Mouse (Mus musculus): ENCODE results near the gene Psors1c2. TPM values are rescaled to one million over a fixed set of nuclear protein-coding genes. Genes with fewer than 3 reads are reported as not detected.
"Not testable (repeated sequence)": the region's sequence is repeated elsewhere in the genome, so short reads cannot be mapped to it uniquely, and the experiment has no call there.

Gene Psors1c2
- polyA plus RNA-seq, 1 experiment from 2014 or later = 0.60 TPM

- no peak for ATAC-seq
- H3K4me2 ChIP-seq (ENCODE audit: low read length) = no peak overlapping the region
- WGBS = 26% methylated on average over 5 of the region's 5 CpGs
Observed at GRCm38 (mm10) chr17:35503849-35504248, 29.2 kb upstream of the Psors1c2 start.

GRCm38 (mm10) chr17:35504628-35505481 lies 28.1 kb upstream of the Psors1c2 start:
- 10% methylated on average over 8 of the region's 8 CpGs for WGBS
- Histone ChIP-seq H3K9me3 (replicated peaks; ENCODE audit: control insufficient read depth, low read length, poor library complexity, severe bottlenecking) (no peaks in the 10 kb centered on the region), H3K9ac (ENCODE audit: low read depth, low read length) (no peak overlapping the region), H3K4me3 (ENCODE audit: low read depth, low read length) (no peak overlapping the region), H3K27me3 (ENCODE audit: control insufficient read depth, insufficient read depth, low read depth, low read length) (peaks cover 25% of the 10 kb centered on the region), H3K4me1 (ENCODE audit: control insufficient read depth, insufficient read depth, low read length) (no peaks in the 10 kb centered on the region), H3K36me3 (ENCODE audit: control insufficient read depth, insufficient read depth, low read length) (no peaks in the 10 kb centered on the region), H3K4me2 (ENCODE audit: low read length) (no peak overlapping the region), H3K27ac (ENCODE audit: low read length) (no peak overlapping the region)
- ATAC-seq = no peak

More at GRCm38 (mm10) chr17:35503849-35504248, 29.2 kb upstream of the Psors1c2 start:
- Histone ChIP-seq H3K9ac (ENCODE audit: low read depth, low read length) (no peak overlapping the region), H3K27ac (ENCODE audit: low read length) (no peak overlapping the region), H3K4me1 (ENCODE audit: control insufficient read depth, insufficient read depth, low read length) (no peaks in the 10 kb centered on the region), H3K9me3 (replicated peaks; ENCODE audit: control insufficient read depth, low read length, poor library complexity, severe bottlenecking) (no peaks in the 10 kb centered on the region), H3K27me3 (ENCODE audit: control insufficient read depth, insufficient read depth, low read depth, low read length) (peaks cover 25% of the 10 kb centered on the region), H3K36me3 (ENCODE audit: control insufficient read depth, insufficient read depth, low read length) (no peaks in the 10 kb centered on the region), H3K4me3 (ENCODE audit: low read depth, low read length) (no peak overlapping the region)

DNA sequence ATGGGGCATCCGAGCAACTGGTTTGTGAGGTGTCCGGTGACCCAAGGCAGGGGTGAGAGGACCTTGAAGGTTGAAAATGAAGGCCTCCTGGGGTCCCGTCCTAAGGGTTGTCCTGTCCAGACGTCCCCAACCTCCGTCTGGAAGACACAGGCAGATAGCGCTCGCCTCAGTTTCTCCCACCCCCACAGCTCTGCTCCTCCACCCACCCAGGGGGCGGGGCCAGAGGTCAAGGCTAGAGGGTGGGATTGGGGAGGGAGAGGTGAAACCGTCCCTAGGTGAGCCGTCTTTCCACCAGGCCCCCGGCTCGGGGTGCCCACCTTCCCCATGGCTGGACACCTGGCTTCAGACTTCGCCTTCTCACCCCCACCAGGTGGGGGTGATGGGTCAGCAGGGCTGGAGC lies 27.2 kb upstream of the Psors1c2 start, which contains the start of gene Pou5f1:
TSS of gene Pou5f1 (plus strand) at position 243 of the 400 bp plus-strand sequence.
- H3K27ac ChIP-seq (ENCODE audit: low read length) = no peak within 1 kb of the TSS
- WGBS = 31% methylated on average over 13 of the region's 13 CpGs
- H3K27me3 ChIP-seq (ENCODE audit: control insufficient read depth, insufficient read depth, low read depth, low read length) = peaks cover 25% of the 10 kb centered on the region
- no peaks in the 10 kb centered on the region for H3K4me1 ChIP-seq (ENCODE audit: control insufficient read depth, insufficient read depth, low read length)
- H3K9me3 ChIP-seq (replicated peaks; ENCODE audit: control insufficient read depth, low read length, poor library complexity, severe bottlenecking) = no peaks in the 10 kb centered on the region
- no peak within 1 kb of the TSS for H3K9ac ChIP-seq (ENCODE audit: low read depth, low read length)
- H3K36me3 ChIP-seq (ENCODE audit: control insufficient read depth, insufficient read depth, low read length) = no peaks in the 10 kb centered on the region
- H3K4me2 ChIP-seq (ENCODE audit: low read length) = no peak within 1 kb of the TSS
- H3K4me3 ChIP-seq (ENCODE audit: low read depth, low read length) = no peak within 1 kb of the TSS
- no peak for ATAC-seq

- Histone ChIP-seq H3K9me3 (replicated peaks; ENCODE audit: control insufficient read depth, low read length, poor library complexity, severe bottlenecking) (no peaks in the 10 kb centered on the region), H3K27ac (ENCODE audit: low read length) (no peak overlapping the region), H3K36me3 (ENCODE audit: control insufficient read depth, insufficient read depth, low read length) (no peaks in the 10 kb centered on the region), H3K27me3 (ENCODE audit: control insufficient read depth, insufficient read depth, low read depth, low read length) (peaks cover 25% of the 10 kb centered on the region), H3K9ac (ENCODE audit: low read depth, low read length) (no peak overlapping the region), H3K4me3 (ENCODE audit: low read depth, low read length) (no peak overlapping the region), H3K4me2 (ENCODE audit: low read length) (no peak overlapping the region), H3K4me1 (ENCODE audit: control insufficient read depth, insufficient read depth, low read length) (no peaks in the 10 kb centered on the region)
- no peak for ATAC-seq
- 10% methylated on average over 10 of the region's 10 CpGs for WGBS
Observed at GRCm38 (mm10) chr17:35506881-35507280, 26.1 kb upstream of the Psors1c2 start.

- H3K4me2 ChIP-seq (ENCODE audit: low read length) = no peak overlapping the region
- WGBS = 23% methylated on average over 13 of the region's 13 CpGs
- peaks cover 25% of the 10 kb centered on the region for H3K27me3 ChIP-seq (ENCODE audit: control insufficient read depth, insufficient read depth, low read depth, low read length)
- H3K27ac ChIP-seq (ENCODE audit: low read length) = no peak overlapping the region
- H3K9me3 ChIP-seq (replicated peaks; ENCODE audit: control insufficient read depth, low read length, poor library complexity, severe bottlenecking) = no peaks in the 10 kb centered on the region
- H3K4me1 ChIP-seq (ENCODE audit: control insufficient read depth, insufficient read depth, low read length) = no peaks in the 10 kb centered on the region
- H3K36me3 ChIP-seq (ENCODE audit: control insufficient read depth, insufficient read depth, low read length) = no peaks in the 10 kb centered on the region
- no peak overlapping the region for H3K9ac ChIP-seq (ENCODE audit: low read depth, low read length)
- ATAC-seq = no peak
- H3K4me3 ChIP-seq (ENCODE audit: low read depth, low read length) = no peak overlapping the region
Observed at GRCm38 (mm10) chr17:35507556-35508260, 25.3 kb upstream of the Psors1c2 start.

- H3K36me3 ChIP-seq (ENCODE audit: control insufficient read depth, insufficient read depth, low read length); H3K4me3 ChIP-seq (ENCODE audit: low read depth, low read length); H3K4me1 ChIP-seq (ENCODE audit: control insufficient read depth, insufficient read depth, low read length); H3K9me3 ChIP-seq (replicated peaks; ENCODE audit: control insufficient read depth, low read length, poor library complexity, severe bottlenecking); ATAC-seq; H3K4me2 ChIP-seq (ENCODE audit: low read length); H3K27ac ChIP-seq (ENCODE audit: low read length); H3K9ac ChIP-seq (ENCODE audit: low read depth, low read length): not testable (repeated sequence)
- 56% methylated on average over 3 of the region's 5 CpGs for WGBS
- peaks cover 25% of the 10 kb centered on the region for H3K27me3 ChIP-seq (ENCODE audit: control insufficient read depth, insufficient read depth, low read depth, low read length)
Observed at GRCm38 (mm10) chr17:35508279-35508678, 24.7 kb upstream of the Psors1c2 start.

DNA sequence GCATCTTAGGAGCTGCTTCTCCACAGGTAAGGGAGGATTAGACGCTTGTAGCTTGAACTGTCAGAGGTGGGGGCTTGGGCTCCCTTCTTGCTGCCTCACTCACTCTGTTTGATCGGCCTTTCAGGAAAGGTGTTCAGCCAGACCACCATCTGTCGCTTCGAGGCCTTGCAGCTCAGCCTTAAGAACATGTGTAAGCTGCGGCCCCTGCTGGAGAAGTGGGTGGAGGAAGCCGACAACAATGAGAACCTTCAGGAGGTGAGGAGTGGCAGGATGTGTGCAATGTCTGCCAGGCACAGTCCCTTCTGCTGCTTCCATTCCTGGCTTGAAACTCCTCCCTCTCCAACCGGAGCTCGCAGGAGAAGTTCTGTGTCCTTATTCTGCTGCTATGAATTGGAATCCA lies 23.7 kb upstream of the Psors1c2 start:
- H3K27me3 ChIP-seq (ENCODE audit: control insufficient read depth, insufficient read depth, low read depth, low read length) = peaks cover 25% of the 10 kb centered on the region
- 31% methylated on average over 8 of the region's 8 CpGs for WGBS
- H3K4me1 ChIP-seq (ENCODE audit: control insufficient read depth, insufficient read depth, low read length) = no peaks in the 10 kb centered on the region
- no peak overlapping the region for H3K9ac ChIP-seq (ENCODE audit: low read depth, low read length)
- ATAC-seq = no peak; the same call in 1 of the 2 replicates
- no peak overlapping the region for H3K4me2 ChIP-seq (ENCODE audit: low read length)
- H3K9me3 ChIP-seq (replicated peaks; ENCODE audit: control insufficient read depth, low read length, poor library complexity, severe bottlenecking) = no peaks in the 10 kb centered on the region
- no peak overlapping the region for H3K27ac ChIP-seq (ENCODE audit: low read length)
- no peaks in the 10 kb centered on the region for H3K36me3 ChIP-seq (ENCODE audit: control insufficient read depth, insufficient read depth, low read length)
- no peak overlapping the region for H3K4me3 ChIP-seq (ENCODE audit: low read depth, low read length)

DNA sequence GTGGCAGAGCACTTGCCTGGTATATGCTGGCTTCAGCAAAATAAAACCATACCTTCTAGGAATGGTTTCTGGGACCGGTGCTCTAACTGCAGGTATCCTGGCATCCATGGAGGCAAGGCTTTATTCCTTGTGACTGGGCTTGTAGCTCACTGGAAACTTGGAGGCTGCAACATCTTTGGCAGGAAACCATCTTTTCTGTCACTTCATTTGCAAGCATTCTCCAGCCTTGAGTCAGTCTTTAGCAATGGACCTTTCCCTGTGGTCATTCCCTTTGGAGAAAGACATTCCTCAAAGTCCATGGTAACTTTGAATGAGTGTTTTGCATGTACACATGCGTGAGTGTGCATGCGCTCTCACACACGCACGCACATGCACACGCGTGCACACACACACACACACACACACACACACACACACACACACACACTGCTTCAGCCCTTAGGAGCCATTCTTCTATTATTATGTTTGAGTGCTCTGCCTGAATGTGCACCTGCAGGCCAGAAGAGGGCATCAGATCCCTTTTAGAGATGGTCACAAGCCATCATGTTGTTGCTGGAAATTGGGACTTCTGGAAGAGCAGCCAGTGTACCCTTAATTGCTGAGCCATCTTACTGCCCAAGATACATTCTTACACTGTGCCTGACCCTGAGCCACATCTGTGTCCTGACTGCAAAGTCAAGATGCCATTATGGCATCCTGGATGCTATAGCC lies 19.9 kb upstream of the Psors1c2 start:
- no peaks in the 10 kb centered on the region for H3K9me3 ChIP-seq (replicated peaks; ENCODE audit: control insufficient read depth, low read length, poor library complexity, severe bottlenecking)
- no peak overlapping the region for H3K9ac ChIP-seq (ENCODE audit: low read depth, low read length)
- no peak overlapping the region for H3K27ac ChIP-seq (ENCODE audit: low read length)
- no peak overlapping the region for H3K4me2 ChIP-seq (ENCODE audit: low read length)
- 98% methylated on average over 7 of the region's 7 CpGs for WGBS
- H3K36me3 ChIP-seq (ENCODE audit: control insufficient read depth, insufficient read depth, low read length) = no peaks in the 10 kb centered on the region
- no peak overlapping the region for H3K4me3 ChIP-seq (ENCODE audit: low read depth, low read length)
- no peak for ATAC-seq
- peaks cover 10% of the 10 kb centered on the region; the same call in 1 of the 2 replicates for H3K4me1 ChIP-seq (ENCODE audit: control insufficient read depth, insufficient read depth, low read length)
- no peaks in the 10 kb centered on the region; the same call in 1 of the 2 replicates for H3K27me3 ChIP-seq (ENCODE audit: control insufficient read depth, insufficient read depth, low read depth, low read length)
